Mouse (Mus musculus) granulocyte monocyte progenitor cell, adult 5-6 weeks (primary cell): ENCODE results near the gene Rgs14. TPM values are rescaled to one million over a fixed set of nuclear protein-coding genes. Genes with fewer than 3 reads are reported as not detected.

ENCODE experiments used
- ATAC-seq: replicated peaks from 2 replicates; pipeline ENCODE4 v1.8.0; 2016; ENCODE audit warnings: mild to moderate bottlenecking, moderate TSS enrichment, inconsistent platforms; ENCODE audit not compliant: poor library complexity, severe bottlenecking
- total RNA-seq, 2 experiments: library from RNA; stranded (forward) in 1 of 2; stranded (reverse) in 1 of 2; fragments of 200-712, 200-1000 nt in 1 of 2; fragments of >200 nt in 1 of 2; fragmentation: Nextera tagmentation in 1 of 2; gene quantifications; 2 replicates each; pipeline ENCODE4 v1.2.3; 2014 to 2017

Rgs14 gene
- total RNA-seq, 2 experiments from 2014 or later, result 8.8 to 12.8 TPM

- ATAC-seq, result peak; percentile 64
These were observed 62.6 kb downstream of the Rgs14 start for GRCm38 (mm10) chr13:55431889-55432685.

Other genes starting within 250 kb of the Rgs14 start
- gene Gm17617, start 236.2 kb upstream of the Rgs14 start, total RNA-seq (2014; fragmentation: Nextera tagmentation), result not detected in 2 replicates
- not detected in 2 replicates for gene Gm17617, start 236.2 kb upstream of the Rgs14 start, total RNA-seq (2017)
- gene Fgfr4, start 217.1 kb upstream of the Rgs14 start, total RNA-seq (2014; fragmentation: Nextera tagmentation), result not detected in 2 replicates
- not detected in 2 replicates for gene Fgfr4, start 217.1 kb upstream of the Rgs14 start, total RNA-seq (2017)
- gene Nsd1, start 159.9 kb upstream of the Rgs14 start, total RNA-seq (2014; fragmentation: Nextera tagmentation), result 105 and 147 TPM in 2 replicates
- 84.2 and 93.6 TPM in 2 replicates for gene Nsd1, start 159.9 kb upstream of the Rgs14 start, total RNA-seq (2017)
- gene Prelid1, start 49.2 kb upstream of the Rgs14 start, total RNA-seq (2014; fragmentation: Nextera tagmentation), result 248 and 296 TPM in 2 replicates
- 111 and 115 TPM in 2 replicates for gene Prelid1, start 49.2 kb upstream of the Rgs14 start, total RNA-seq (2017)
- gene Rab24, start 47.8 kb upstream of the Rgs14 start, total RNA-seq (2014; fragmentation: Nextera tagmentation), result 87.6 and 100 TPM in 2 replicates
- 34.3 and 37.4 TPM in 2 replicates for gene Rab24, start 47.8 kb upstream of the Rgs14 start, total RNA-seq (2017)
- 1.3 and 2.0 TPM in 2 replicates for gene Mxd3, start 39.9 kb upstream of the Rgs14 start, total RNA-seq (2014; fragmentation: Nextera tagmentation)
- gene Mxd3, start 39.9 kb upstream of the Rgs14 start, total RNA-seq (2017), result 3.8 and 4.7 TPM in 2 replicates
- gene Lman2, start 6.9 kb upstream of the Rgs14 start, total RNA-seq (2014; fragmentation: Nextera tagmentation), result 150 and 177 TPM in 2 replicates
- 128 and 145 TPM in 2 replicates for gene Lman2, start 6.9 kb upstream of the Rgs14 start, total RNA-seq (2017)
- not detected in 2 replicates for gene Slc34a1, start 28.5 kb downstream of the Rgs14 start, total RNA-seq (2014; fragmentation: Nextera tagmentation)
- gene Slc34a1, start 28.5 kb downstream of the Rgs14 start, total RNA-seq (2017), result 0.56 TPM in 1 of 2 replicates, not detected in the other
- gene Pfn3, start 45.5 kb downstream of the Rgs14 start, total RNA-seq (2014; fragmentation: Nextera tagmentation), result not detected in 2 replicates
- gene Pfn3, start 45.5 kb downstream of the Rgs14 start, total RNA-seq (2017), result not detected in 2 replicates
- gene F12, start 57.1 kb downstream of the Rgs14 start, total RNA-seq (2014; fragmentation: Nextera tagmentation), result not detected in 2 replicates
- not detected in 2 replicates for gene F12, start 57.1 kb downstream of the Rgs14 start, total RNA-seq (2017)
- 56.7 and 62.4 TPM in 2 replicates for gene Grk6, start 75.3 kb downstream of the Rgs14 start, total RNA-seq (2014; fragmentation: Nextera tagmentation)
- 64.8 and 67.5 TPM in 2 replicates for gene Grk6, start 75.3 kb downstream of the Rgs14 start, total RNA-seq (2017)
- 1.9 TPM in 1 of 2 replicates, not detected in the other for gene Prr7, start 94.5 kb downstream of the Rgs14 start, total RNA-seq (2014; fragmentation: Nextera tagmentation)
- gene Prr7, start 94.5 kb downstream of the Rgs14 start, total RNA-seq (2017), result 1.6 TPM in 1 of 2 replicates, not detected in the other
- gene Dbn1, start 118.4 kb downstream of the Rgs14 start, total RNA-seq (2014; fragmentation: Nextera tagmentation), result 0.19 and 1.4 TPM in 2 replicates
- 1.6 and 1.9 TPM in 2 replicates for gene Dbn1, start 118.4 kb downstream of the Rgs14 start, total RNA-seq (2017)
- gene Pdlim7, start 143.9 kb downstream of the Rgs14 start, total RNA-seq (2014; fragmentation: Nextera tagmentation), result 10.2 and 23.3 TPM in 2 replicates
- 4.1 and 5.7 TPM in 2 replicates for gene Pdlim7, start 143.9 kb downstream of the Rgs14 start, total RNA-seq (2017)
- gene Dok3, start 159.6 kb downstream of the Rgs14 start, total RNA-seq (2014; fragmentation: Nextera tagmentation), result 26.2 and 59.4 TPM in 2 replicates
- 32.7 and 40.6 TPM in 2 replicates for gene Dok3, start 159.6 kb downstream of the Rgs14 start, total RNA-seq (2017)
- 54.4 and 69.5 TPM in 2 replicates for gene Ddx41, start 166.9 kb downstream of the Rgs14 start, total RNA-seq (2014; fragmentation: Nextera tagmentation)
- gene Ddx41, start 166.9 kb downstream of the Rgs14 start, total RNA-seq (2017), result 73.7 and 81.8 TPM in 2 replicates
- gene Fam193b, start 201.4 kb downstream of the Rgs14 start, total RNA-seq (2014; fragmentation: Nextera tagmentation), result 36.0 and 59.5 TPM in 2 replicates
- 28.4 and 31.9 TPM in 2 replicates for gene Fam193b, start 201.4 kb downstream of the Rgs14 start, total RNA-seq (2017)
- 117 and 127 TPM in 2 replicates for gene Tmed9, start 204.0 kb downstream of the Rgs14 start, total RNA-seq (2014; fragmentation: Nextera tagmentation)
- gene Tmed9, start 204.0 kb downstream of the Rgs14 start, total RNA-seq (2017), result 229 and 241 TPM in 2 replicates
- gene B4galt7, start 230.2 kb downstream of the Rgs14 start, total RNA-seq (2014; fragmentation: Nextera tagmentation), result 10.8 and 15.3 TPM in 2 replicates
- gene B4galt7, start 230.2 kb downstream of the Rgs14 start, total RNA-seq (2017), result 14.0 and 18.1 TPM in 2 replicates